Mouse (Mus musculus) hindbrain, embryonic 12.5 days (tissue): ENCODE measurements around the gene Pik3r1. TPM values are rescaled to one million over a fixed set of nuclear protein-coding genes. Genes with fewer than 3 reads are reported as not detected.

Experiments used
- ATAC-seq: fragments of 200-750 bp; cut with Nextera tagmentation; 2 replicates; pipeline ENCODE4 v1.8.0; 2017; ENCODE audit warnings: moderate TSS enrichment; ENCODE audit not compliant: low FRiP score
- H3K27ac ChIP-seq: fragments of 300-500 bp; sonication (generic); 2 replicates; pipeline ENCODE4 v1.5.1; 2016; ENCODE audit warnings: mild to moderate bottlenecking
- H3K27me3 ChIP-seq: fragments of 300-500 bp; sonication (generic); 2 replicates; pipeline ENCODE4 v1.6.1; 2016; ENCODE audit warnings: mild to moderate bottlenecking
- H3K36me3 ChIP-seq: fragments of 300-500 bp; sonication (generic); 2 replicates; pipeline ENCODE4 v1.6.1; 2016; ENCODE audit warnings: mild to moderate bottlenecking
- H3K4me1 ChIP-seq: fragments of 300-500 bp; sonication (generic); 2 replicates; pipeline ENCODE4 v1.6.1; 2016
- H3K4me2 ChIP-seq: fragments of 300-500 bp; sonication (generic); replicated peaks from 2 replicates; pipeline ENCODE4 v1.6.1; 2016; ENCODE audit warnings: mild to moderate bottlenecking
- H3K4me3 ChIP-seq: fragments of 300-500 bp; sonication (generic); 2 replicates; pipeline ENCODE4 v1.5.1; 2016; ENCODE audit warnings: mild to moderate bottlenecking
- H3K9ac ChIP-seq: fragments of 300-500 bp; sonication (generic); 2 replicates; pipeline ENCODE4 v1.6.1; 2016; ENCODE audit warnings: mild to moderate bottlenecking, moderate library complexity
- H3K9me3 ChIP-seq: fragments of 300-500 bp; sonication (generic); replicated peaks from 2 replicates; pipeline ENCODE4 v1.6.1; 2016; ENCODE audit warnings: mild to moderate bottlenecking
- WGBS: fragments of 180-500 bp; shearing (Covaris S2); methylation state at CpG from one replicate; pipeline ENCODE4 v1.1.7; 2016; 5-methylcytosine and 5-hydroxymethylcytosine counted together
- polyA plus RNA-seq: library from polyadenylated mRNA; unstranded; fragments of >200 nt; fragmentation: Nextera tagmentation; extraction: Ambion mirVana; gene quantifications from 2 replicates; pipeline ENCODE4 v1.2.1, GENCODE M21; 2016

The Pik3r1 gene
- polyA plus RNA-seq, 1 experiment from 2014 or later, result 31.4 TPM

- no peak overlapping the region for H3K27ac ChIP-seq
Observed at GRCm38 (mm10) chr13:101764111-101764510, 3.9 kb downstream of the Pik3r1 start.

GRCm38 (mm10) chr13:101763676-101764075, 4.3 kb downstream of the Pik3r1 start:
- no peaks in the 10 kb centered on the region for H3K36me3 ChIP-seq
- peaks cover 37% of the 10 kb centered on the region for H3K4me1 ChIP-seq
- H3K27ac ChIP-seq, result no peak overlapping the region
- no peak overlapping the region for H3K9ac ChIP-seq
- no peaks in the 10 kb centered on the region for H3K27me3 ChIP-seq
- no peaks in the 10 kb centered on the region for H3K9me3 ChIP-seq
- WGBS, result 77% methylated on average over 9 of the region's 9 CpGs
- H3K4me3 ChIP-seq, result no peak overlapping the region
- no peak for ATAC-seq
- no peak overlapping the region for H3K4me2 ChIP-seq

More at GRCm38 (mm10) chr13:101764111-101764510, 3.9 kb downstream of the Pik3r1 start:
- no peaks in the 10 kb centered on the region for H3K9me3 ChIP-seq
- H3K4me2 ChIP-seq, result no peak overlapping the region; the same call in 1 of the 2 replicates
- H3K4me3 ChIP-seq, result no peak overlapping the region
- H3K36me3 ChIP-seq, result no peaks in the 10 kb centered on the region
- ATAC-seq, result no peak
- H3K27me3 ChIP-seq, result no peaks in the 10 kb centered on the region
- 63% methylated on average over 5 of the region's 5 CpGs for WGBS
- peaks cover 35% of the 10 kb centered on the region for H3K4me1 ChIP-seq
- no peak overlapping the region for H3K9ac ChIP-seq

- no peak for ATAC-seq
- H3K36me3 ChIP-seq, result no peaks in the 10 kb centered on the region
- H3K4me2 ChIP-seq, result no peak overlapping the region
- H3K4me3 ChIP-seq, result no peak overlapping the region
- peaks cover 41% of the 10 kb centered on the region for H3K4me1 ChIP-seq
- no peak overlapping the region for H3K27ac ChIP-seq
- WGBS, result 81% methylated on average over 5 of the region's 5 CpGs
- no peaks in the 10 kb centered on the region for H3K9me3 ChIP-seq
- H3K27me3 ChIP-seq, result no peaks in the 10 kb centered on the region
- no peak overlapping the region for H3K9ac ChIP-seq
Observed at GRCm38 (mm10) chr13:101763149-101763548, 4.9 kb downstream of the Pik3r1 start.

GRCm38 (mm10) chr13:101761617-101762016, 6.4 kb downstream of the Pik3r1 start:
- Histone ChIP-seq H3K27ac (no peak overlapping the region), H3K9ac (no peak overlapping the region), H3K4me2 (no peak overlapping the region), H3K27me3 (no peaks in the 10 kb centered on the region), H3K9me3 (no peaks in the 10 kb centered on the region), H3K4me1 (peaks cover 46% of the 10 kb centered on the region), H3K4me3 (no peak overlapping the region), H3K36me3 (peaks cover 9% of the 10 kb centered on the region; the same call in 1 of the 2 replicates)
- 70% methylated on average over 5 of the region's 5 CpGs for WGBS
- no peak for ATAC-seq

GRCm38 (mm10) chr13:101760953-101761352, 7.1 kb downstream of the Pik3r1 start:
- Histone ChIP-seq H3K27ac (no peak overlapping the region), H3K4me3 (no peak overlapping the region), H3K27me3 (no peaks in the 10 kb centered on the region), H3K36me3 (peaks cover 13% of the 10 kb centered on the region; the same call in 1 of the 2 replicates), H3K9ac (no peak overlapping the region), H3K4me1 (peaks cover 42% of the 10 kb centered on the region), H3K4me2 (no peak overlapping the region), H3K9me3 (no peaks in the 10 kb centered on the region)
- no peak for ATAC-seq
- 88% methylated on average over 3 of the region's 3 CpGs for WGBS

- H3K4me1 ChIP-seq, result peaks cover 38% of the 10 kb centered on the region
- no peak overlapping the region for H3K4me2 ChIP-seq
- H3K4me3 ChIP-seq, result no peak overlapping the region
- no peak overlapping the region for H3K27ac ChIP-seq
- peaks cover 16% of the 10 kb centered on the region; the same call in 1 of the 2 replicates for H3K36me3 ChIP-seq
- WGBS, result 59% methylated on average over 8 of the region's 8 CpGs
- no peaks in the 10 kb centered on the region for H3K27me3 ChIP-seq
- no peak overlapping the region for H3K9ac ChIP-seq
- H3K9me3 ChIP-seq, result no peaks in the 10 kb centered on the region
- no peak for ATAC-seq
Observed at GRCm38 (mm10) chr13:101760001-101760687, 7.9 kb downstream of the Pik3r1 start.

GRCm38 (mm10) chr13:101759281-101759871, 8.6 kb downstream of the Pik3r1 start:
- Histone ChIP-seq H3K9me3 (no peaks in the 10 kb centered on the region), H3K4me1 (peaks cover 38% of the 10 kb centered on the region), H3K4me3 (no peak overlapping the region), H3K9ac (no peak overlapping the region), H3K36me3 (peaks cover 16% of the 10 kb centered on the region; the same call in 1 of the 2 replicates), H3K4me2 (no peak overlapping the region), H3K27ac (no peak overlapping the region), H3K27me3 (no peaks in the 10 kb centered on the region)
- 35% methylated on average over 3 of the region's 3 CpGs for WGBS
- no peak for ATAC-seq

GRCm38 (mm10) chr13:101757801-101758422, 10.1 kb downstream of the Pik3r1 start:
- Histone ChIP-seq H3K27me3 (no peaks in the 10 kb centered on the region), H3K27ac (no peak overlapping the region), H3K9me3 (no peaks in the 10 kb centered on the region), H3K4me1 (peaks cover 40% of the 10 kb centered on the region), H3K4me3 (no peak overlapping the region), H3K9ac (no peak overlapping the region), H3K4me2 (no peak overlapping the region), H3K36me3 (peaks cover 21% of the 10 kb centered on the region; the same call in 1 of the 2 replicates)
- WGBS, result 62% methylated on average over 22 of the region's 22 CpGs
- no peak; the same call in 1 of the 2 replicates for ATAC-seq

GRCm38 (mm10) chr13:101755228-101755627, 12.8 kb downstream of the Pik3r1 start:
- Histone ChIP-seq H3K9me3 (no peaks in the 10 kb centered on the region), H3K4me1 (peaks cover 38% of the 10 kb centered on the region)
- 85% methylated on average over 2 of the region's 2 CpGs for WGBS

GRCm38 (mm10) chr13:101753639-101754038, 14.4 kb downstream of the Pik3r1 start:
- H3K4me2 ChIP-seq, result no peak overlapping the region
- WGBS, result 75% methylated on average over 6 of the region's 6 CpGs
- H3K4me3 ChIP-seq, result no peak overlapping the region
- no peak overlapping the region for H3K27ac ChIP-seq
- no peaks in the 10 kb centered on the region for H3K9me3 ChIP-seq
- H3K4me1 ChIP-seq, result peaks cover 24% of the 10 kb centered on the region
- ATAC-seq, result no peak
- no peaks in the 10 kb centered on the region for H3K27me3 ChIP-seq
- H3K9ac ChIP-seq, result no peak overlapping the region
- H3K36me3 ChIP-seq, result peaks cover 21% of the 10 kb centered on the region; the same call in 1 of the 2 replicates

More at GRCm38 (mm10) chr13:101755228-101755627, 12.8 kb downstream of the Pik3r1 start:
- no peak overlapping the region for H3K4me3 ChIP-seq
- no peak overlapping the region for H3K27ac ChIP-seq
- peaks cover 21% of the 10 kb centered on the region; the same call in 1 of the 2 replicates for H3K36me3 ChIP-seq
- no peak overlapping the region for H3K9ac ChIP-seq
- no peaks in the 10 kb centered on the region for H3K27me3 ChIP-seq
- H3K4me2 ChIP-seq, result no peak overlapping the region
- no peak for ATAC-seq

- H3K27ac ChIP-seq, result no peak overlapping the region
- H3K9ac ChIP-seq, result no peak overlapping the region
Observed at GRCm38 (mm10) chr13:101751816-101752215, 16.2 kb downstream of the Pik3r1 start.

GRCm38 (mm10) chr13:101746012-101746595, 21.9 kb downstream of the Pik3r1 start:
- Histone ChIP-seq H3K4me2 (no peak overlapping the region), H3K4me1 (no peaks in the 10 kb centered on the region), H3K9ac (no peak overlapping the region), H3K27me3 (no peaks in the 10 kb centered on the region), H3K4me3 (no peak overlapping the region), H3K36me3 (no peaks in the 10 kb centered on the region), H3K27ac (no peak overlapping the region), H3K9me3 (no peaks in the 10 kb centered on the region)
- WGBS, result 86% methylated on average over 8 of the region's 8 CpGs
- ATAC-seq, result no peak

More at GRCm38 (mm10) chr13:101751816-101752215, 16.2 kb downstream of the Pik3r1 start:
- H3K9me3 ChIP-seq, result no peaks in the 10 kb centered on the region
- no peaks in the 10 kb centered on the region for H3K27me3 ChIP-seq
- 72% methylated on average over 4 of the region's 4 CpGs for WGBS
- H3K36me3 ChIP-seq, result peaks cover 13% of the 10 kb centered on the region; the same call in 1 of the 2 replicates
- H3K4me2 ChIP-seq, result no peak overlapping the region
- peaks cover 14% of the 10 kb centered on the region; the same call in 1 of the 2 replicates for H3K4me1 ChIP-seq
- H3K4me3 ChIP-seq, result no peak overlapping the region
- ATAC-seq, result no peak
